Mouse (Mus musculus) G1E (cell line): ENCODE results near the gene 4931428F04Rik. TPM values are rescaled to one million over a fixed set of nuclear protein-coding genes. Genes with fewer than 3 reads are reported as not detected.

Experiments used
- ATAC-seq: 2 replicates; pipeline ENCODE4 v1.8.0; 2016; ENCODE audit warnings: mild to moderate bottlenecking; ENCODE audit not compliant: insufficient number of reproducible peaks, poor library complexity, low FRiP score, severe bottlenecking; ENCODE audit errors: extremely low read depth
- DNase-seq: peaks from one replicate; pipeline ENCODE4 v3.0.0; 2012; ENCODE audit warnings: low spot score
- H3K27me3 ChIP-seq: 2 replicates; pipeline ENCODE4 v1.6.1; 2012; ENCODE audit warnings: mild to moderate bottlenecking, low read length, inconsistent platforms; ENCODE audit not compliant: insufficient read depth
- H3K36me3 ChIP-seq: replicated peaks from 2 replicates; pipeline ENCODE3; 2012; ENCODE audit warnings: mild to moderate bottlenecking, inconsistent platforms
- H3K4me1 ChIP-seq: 2 replicates; pipeline ENCODE4 v1.6.1; 2012; ENCODE audit warnings: low read depth, low read length, inconsistent platforms, mixed read lengths; ENCODE audit not compliant: insufficient read depth
- H3K4me3 ChIP-seq: 2 replicates; pipeline ENCODE4 v1.5.1; 2012; ENCODE audit warnings: low read depth, mild to moderate bottlenecking, inconsistent platforms, low read length, moderate library complexity, mixed read lengths
- H3K9me3 ChIP-seq: replicated peaks from 2 replicates; pipeline ENCODE4 v1.6.1; 2012; ENCODE audit warnings: inconsistent platforms
- CTCF ChIP-seq: IDR thresholded peaks from 2 replicates; pipeline ENCODE4 v1.5.1; 2012; ENCODE audit warnings: low read depth, low read length, inconsistent platforms, mixed read lengths
- GATA1 ChIP-seq: IDR thresholded peaks from 2 replicates; pipeline ENCODE4 v1.6.1; 2012; ENCODE audit warnings: borderline replicate concordance, low read length, inconsistent platforms, mixed read lengths
- GATA2 ChIP-seq: IDR thresholded peaks from 2 replicates; pipeline ENCODE4 v1.6.1; 2012; ENCODE audit warnings: low read depth, low read length, inconsistent platforms, borderline replicate concordance
- POLR2AphosphoS5 ChIP-seq: IDR thresholded peaks from 2 replicates; pipeline ENCODE4 v1.6.1; 2012; ENCODE audit warnings: low read depth, low read length, inconsistent platforms; ENCODE audit not compliant: insufficient replicate concordance
- TAL1 ChIP-seq: conservative IDR thresholded peaks from 2 replicates; pipeline ENCODE4 v1.6.1; 2012; ENCODE audit warnings: low read depth, low read length, inconsistent platforms, mixed read lengths
- polyA plus RNA-seq: library from polyadenylated mRNA; stranded (reverse); fragments of >175 nt; gene quantifications from 2 replicates; pipeline ENCODE4 v1.2.3, GENCODE M21; 2012
- total RNA-seq, 2 experiments: library from RNA; stranded (forward) in 1 of 2; stranded (reverse) in 1 of 2; fragments of 200-1000 nt in 1 of 2; fragments of >200 nt in 1 of 2; fragmentation: Nextera tagmentation in 1 of 2; gene quantifications; 2 replicates each; pipeline ENCODE4 v1.2.3; 2014 to 2017

The 4931428F04Rik gene
- total RNA-seq (2014; fragmentation: Nextera tagmentation) (7.8 and 9.0 TPM in 2 replicates), total RNA-seq (2017) (2.6 and 2.8 TPM in 2 replicates), polyA plus RNA-seq (1.5 and 2.0 TPM in 2 replicates)

DNA sequence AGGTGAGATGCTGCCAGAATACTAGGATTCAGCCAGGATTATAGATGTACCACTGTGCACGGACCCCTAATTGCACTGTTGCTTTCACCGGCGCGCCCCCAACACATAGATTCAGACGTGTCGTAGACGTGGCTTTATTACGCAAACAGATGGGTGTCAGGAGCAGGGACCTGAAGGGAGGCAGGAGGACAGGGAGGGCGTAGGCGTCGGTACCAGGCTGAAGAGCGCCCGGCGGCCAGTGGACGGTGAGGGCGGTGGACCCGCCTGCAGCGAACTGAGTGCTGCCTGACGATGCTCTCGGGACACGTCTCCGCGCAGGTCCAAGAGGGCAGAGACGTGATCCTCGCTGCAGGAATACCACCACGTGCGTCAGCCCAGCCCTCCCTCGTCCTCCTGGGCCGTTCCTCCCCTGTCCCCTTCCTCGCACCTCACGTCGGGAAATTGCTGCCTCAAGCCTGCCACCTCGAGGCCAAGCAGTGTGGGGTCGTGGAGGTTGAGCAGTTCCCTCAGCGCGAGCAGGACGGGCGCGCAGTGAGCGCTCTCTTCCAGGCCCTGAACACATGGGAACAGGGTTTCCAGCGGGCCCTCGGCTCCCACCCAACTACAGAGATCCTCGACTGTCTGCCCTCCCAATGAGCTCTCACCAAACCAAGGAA lies at the start of gene 4931428F04Rik:
Gene 4931428F04Rik, minus strand, starts transcription at position 60 of the 656 bp plus-strand sequence.
- no peaks in the 10 kb centered on the region for H3K9me3 ChIP-seq
- peaks cover 12% of the 10 kb centered on the region; the same call in 1 of the 2 replicates for H3K27me3 ChIP-seq
- H3K4me3 ChIP-seq: peak within 1 kb of the TSS; percentile 74
- no peak for DNase-seq
- H3K4me1 ChIP-seq: peaks cover 33% of the 10 kb centered on the region
- H3K36me3 ChIP-seq: peaks cover 13% of the 10 kb centered on the region
- TF ChIP-seq GATA2: no peak
- no peak for TF ChIP-seq GATA1
- TF ChIP-seq CTCF: no peak
- TF ChIP-seq POLR2AphosphoS5: no peak
- TF ChIP-seq TAL1: no peak
- ATAC-seq: no peak

DNA sequence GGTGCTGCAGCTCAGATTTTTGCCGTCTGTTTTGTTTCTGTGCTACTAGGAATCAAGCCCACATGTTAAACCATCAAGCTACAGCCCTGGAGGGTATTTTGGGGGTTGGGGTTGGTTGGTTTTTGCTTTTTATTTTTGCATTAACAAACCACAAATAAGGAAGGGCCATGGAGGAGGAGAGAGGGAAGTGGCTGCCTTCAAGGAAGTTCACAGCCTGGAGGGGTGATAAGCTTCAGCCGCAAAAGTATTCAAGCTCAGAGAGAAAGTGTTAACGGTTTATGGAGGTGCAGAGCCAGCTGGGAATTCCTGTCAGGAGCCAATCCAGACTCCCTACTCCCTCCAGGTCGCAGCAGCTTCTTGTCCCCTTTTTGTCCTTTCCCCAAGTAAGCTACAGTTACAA lies 49.3 kb upstream of the 4931428F04Rik start:
- peak overlapping the region; percentile 10; the same call in 1 of the 2 replicates for H3K4me3 ChIP-seq
- TF ChIP-seq GATA1 (no peak), GATA2 (no peak), TAL1 (no peak), CTCF (no peak), POLR2AphosphoS5 (no peak)
- DNase-seq: no peak
- ATAC-seq: no peak
- H3K36me3 ChIP-seq: peaks cover 56% of the 10 kb centered on the region
- H3K27me3 ChIP-seq: no peaks in the 10 kb centered on the region
- peaks cover 68% of the 10 kb centered on the region for H3K4me1 ChIP-seq
- no peaks in the 10 kb centered on the region for H3K9me3 ChIP-seq

DNA sequence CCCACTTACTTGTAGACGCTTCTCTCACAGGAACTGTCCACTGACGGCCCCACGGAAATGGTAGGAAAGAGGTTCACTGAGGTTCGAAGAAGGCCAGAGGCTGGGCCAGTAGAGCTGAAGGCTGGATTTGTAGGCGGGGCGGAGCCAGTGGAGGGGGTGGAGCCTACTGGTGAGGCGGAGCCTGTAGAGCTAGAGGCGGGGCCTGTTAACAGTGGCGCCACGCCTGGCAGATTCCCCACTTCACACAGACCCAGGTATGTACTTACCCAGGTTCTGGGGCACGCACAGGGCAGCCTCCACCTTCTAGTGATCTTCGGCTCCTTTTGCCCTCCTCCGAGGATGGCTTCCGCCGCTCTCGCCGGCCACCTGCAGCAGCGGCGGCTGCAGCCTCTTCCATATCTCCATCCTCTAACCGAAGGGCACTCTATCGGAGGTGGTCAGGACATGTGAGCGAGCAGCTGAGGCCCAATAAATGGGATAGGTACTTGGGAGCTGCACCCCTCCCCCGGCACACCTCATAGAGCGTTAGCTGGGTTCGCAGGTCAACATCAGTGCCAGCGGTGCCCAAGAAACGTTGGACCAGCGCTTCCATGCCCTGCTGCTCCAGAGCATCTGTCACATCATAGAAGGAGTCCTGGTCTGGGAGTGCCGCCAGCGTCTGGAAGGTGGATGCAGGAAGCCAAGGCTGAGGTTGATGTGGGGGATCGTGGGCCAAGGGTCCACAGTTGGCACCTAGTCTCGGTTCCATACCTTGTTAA lies 46.9 kb upstream of the 4931428F04Rik start:
- no peak for TF ChIP-seq CTCF
- TF ChIP-seq POLR2AphosphoS5: no peak
- no peak for TF ChIP-seq GATA2
- TF ChIP-seq GATA1: no peak
- no peak for DNase-seq
- Histone ChIP-seq H3K36me3 (peaks cover 75% of the 10 kb centered on the region), H3K4me1 (peaks cover 48% of the 10 kb centered on the region), H3K9me3 (no peaks in the 10 kb centered on the region), H3K27me3 (no peaks in the 10 kb centered on the region), H3K4me3 (no peak overlapping the region)
- ATAC-seq: no peak

DNA sequence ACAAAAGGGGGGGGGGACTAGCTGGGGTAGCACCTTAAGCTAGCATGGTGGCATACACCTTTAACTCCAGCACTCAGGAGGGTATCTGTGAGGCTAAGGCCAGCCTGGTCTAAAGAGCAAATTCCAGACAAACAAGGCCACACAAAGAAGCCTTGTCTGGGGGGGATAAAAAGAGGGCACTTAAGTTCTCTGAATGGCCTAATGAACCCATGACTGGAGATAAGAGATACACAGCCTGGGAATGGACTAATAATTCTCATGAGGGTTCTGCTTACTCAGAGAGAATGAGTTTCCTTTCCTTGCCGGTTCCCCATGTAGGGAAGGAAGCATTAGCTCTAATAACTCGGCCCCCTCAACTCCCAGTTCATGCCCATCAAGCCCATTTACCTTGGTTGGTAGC lies 42.9 kb upstream of the 4931428F04Rik start:
- H3K27me3 ChIP-seq: no peaks in the 10 kb centered on the region
- TF ChIP-seq GATA2 (no peak), TAL1 (no peak), CTCF (no peak), POLR2AphosphoS5 (no peak), GATA1 (no peak)
- ATAC-seq (no peak), DNase-seq (no peak)
- peaks cover 95% of the 10 kb centered on the region for H3K36me3 ChIP-seq
- H3K4me1 ChIP-seq: peaks cover 24% of the 10 kb centered on the region
- no peak overlapping the region for H3K4me3 ChIP-seq
- no peaks in the 10 kb centered on the region for H3K9me3 ChIP-seq

DNA sequence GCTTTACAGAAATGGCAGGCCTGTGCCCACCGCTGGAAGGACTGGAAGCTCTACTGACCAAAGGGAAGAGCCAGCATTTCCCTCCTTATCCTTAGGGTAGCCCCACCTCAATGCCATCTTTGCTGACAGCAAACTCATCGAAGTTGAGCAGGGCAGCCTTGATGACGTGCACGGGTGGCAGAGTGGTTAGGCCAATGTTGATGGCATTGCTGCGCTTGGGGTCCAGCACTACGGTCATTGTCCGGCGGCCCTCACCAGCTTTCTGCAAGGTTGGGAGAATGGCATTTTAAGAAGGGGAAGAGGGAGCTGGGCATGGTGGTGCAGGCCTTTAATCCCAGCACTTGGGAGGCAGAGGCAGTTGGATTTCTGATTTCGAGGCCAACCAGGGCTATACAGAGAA lies 42.3 kb upstream of the 4931428F04Rik start:
- ATAC-seq (no peak), DNase-seq (no peak)
- H3K36me3 ChIP-seq: peaks cover 92% of the 10 kb centered on the region
- no peak overlapping the region for H3K4me3 ChIP-seq
- peaks cover 24% of the 10 kb centered on the region for H3K4me1 ChIP-seq
- H3K27me3 ChIP-seq: no peaks in the 10 kb centered on the region
- no peaks in the 10 kb centered on the region for H3K9me3 ChIP-seq
- TF ChIP-seq CTCF: no peak

- H3K36me3 ChIP-seq: peaks cover 87% of the 10 kb centered on the region
- H3K4me3 ChIP-seq: no peak overlapping the region
- no peaks in the 10 kb centered on the region for H3K9me3 ChIP-seq
- ATAC-seq: no peak
- H3K4me1 ChIP-seq: peaks cover 22% of the 10 kb centered on the region
- DNase-seq: no peak
- no peak for TF ChIP-seq POLR2AphosphoS5
- TF ChIP-seq GATA1: no peak
- no peak for TF ChIP-seq TAL1
- TF ChIP-seq GATA2: no peak
- TF ChIP-seq CTCF: no peak
- no peaks in the 10 kb centered on the region for H3K27me3 ChIP-seq
Observed at GRCm38 (mm10) chr8:105331469-105331868, 41.8 kb upstream of the 4931428F04Rik start.

DNA sequence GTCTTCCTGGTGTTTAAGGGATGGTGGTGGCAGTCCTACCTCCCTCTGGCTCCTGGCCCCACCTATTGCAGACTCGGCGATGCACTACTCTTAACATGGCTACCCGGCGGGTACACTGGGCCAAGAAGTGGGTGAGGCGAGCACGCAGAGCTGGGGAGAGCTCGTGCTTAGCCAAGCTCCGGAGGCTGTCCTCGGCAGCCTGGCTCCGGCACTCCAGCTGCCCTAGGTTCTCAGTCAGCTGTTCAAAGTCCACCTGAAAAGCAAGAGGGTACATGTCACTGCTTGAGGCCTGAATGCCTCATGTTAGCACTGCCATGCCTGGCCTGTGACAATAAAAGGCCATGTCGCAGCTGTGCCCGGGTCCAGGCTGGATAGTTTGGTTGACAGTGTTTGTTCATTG lies 40.7 kb upstream of the 4931428F04Rik start:
- DNase-seq: no peak
- Histone ChIP-seq H3K4me3 (no peak overlapping the region), H3K9me3 (no peaks in the 10 kb centered on the region), H3K36me3 (peaks cover 76% of the 10 kb centered on the region), H3K27me3 (no peaks in the 10 kb centered on the region), H3K4me1 (peaks cover 27% of the 10 kb centered on the region)
- TF ChIP-seq GATA1: no peak
- no peak for TF ChIP-seq POLR2AphosphoS5
- TF ChIP-seq CTCF: no peak
- TF ChIP-seq TAL1: no peak
- TF ChIP-seq GATA2: no peak
- no peak for ATAC-seq
